Mouse (Mus musculus) forebrain, embryonic 10.5 days (tissue): Measurements from ENCODE around the gene Apol6. TPM values are rescaled to one million over a fixed set of nuclear protein-coding genes. Genes with fewer than 3 reads are reported as not detected.

ENCODE experiments used
- DNase-seq: peaks from one replicate; pipeline ENCODE4 v3.0.0-alpha.2; 2017; ENCODE audit warnings: low spot score; ENCODE audit errors: extremely low spot score
- H3K27ac ChIP-seq: fragments of 300-500 bp; sonication (generic); 2 replicates; pipeline ENCODE4 v1.5.1; 2016; ENCODE audit warnings: mild to moderate bottlenecking
- H3K27me3 ChIP-seq: fragments of 300-500 bp; sonication (generic); 2 replicates; pipeline ENCODE4 v1.6.1; 2016; ENCODE audit warnings: mild to moderate bottlenecking; ENCODE audit not compliant: poor library complexity, severe bottlenecking
- H3K36me3 ChIP-seq: fragments of 300-500 bp; sonication (generic); replicated peaks from 2 replicates; pipeline ENCODE4 v1.6.1; 2016; ENCODE audit warnings: mild to moderate bottlenecking, moderate library complexity
- H3K4me1 ChIP-seq: fragments of 300-500 bp; sonication (generic); 2 replicates; pipeline ENCODE4 v1.6.1; 2016
- H3K4me3 ChIP-seq: fragments of 300-500 bp; sonication (generic); 2 replicates; pipeline ENCODE4 v1.5.1; 2016; ENCODE audit warnings: mild to moderate bottlenecking, moderate library complexity
- H3K9me3 ChIP-seq: fragments of 300-500 bp; sonication (generic); 2 replicates; pipeline ENCODE4 v1.6.1; 2016; ENCODE audit warnings: mild to moderate bottlenecking, moderate library complexity
- WGBS: fragments of 180-500 bp; shearing (Covaris S2); methylation state at CpG from one replicate; pipeline ENCODE4 v1.1.7; 2016; 5-methylcytosine and 5-hydroxymethylcytosine counted together
- polyA plus RNA-seq: library from polyadenylated mRNA; unstranded; fragments of >200 nt; fragmentation: Nextera tagmentation; extraction: Ambion mirVana; gene quantifications from 2 replicates; pipeline ENCODE4 v1.2.1, GENCODE M21; 2016

Gene Apol6
- polyA plus RNA-seq, 1 experiment from 2014 or later, result 0.10 TPM

DNA sequence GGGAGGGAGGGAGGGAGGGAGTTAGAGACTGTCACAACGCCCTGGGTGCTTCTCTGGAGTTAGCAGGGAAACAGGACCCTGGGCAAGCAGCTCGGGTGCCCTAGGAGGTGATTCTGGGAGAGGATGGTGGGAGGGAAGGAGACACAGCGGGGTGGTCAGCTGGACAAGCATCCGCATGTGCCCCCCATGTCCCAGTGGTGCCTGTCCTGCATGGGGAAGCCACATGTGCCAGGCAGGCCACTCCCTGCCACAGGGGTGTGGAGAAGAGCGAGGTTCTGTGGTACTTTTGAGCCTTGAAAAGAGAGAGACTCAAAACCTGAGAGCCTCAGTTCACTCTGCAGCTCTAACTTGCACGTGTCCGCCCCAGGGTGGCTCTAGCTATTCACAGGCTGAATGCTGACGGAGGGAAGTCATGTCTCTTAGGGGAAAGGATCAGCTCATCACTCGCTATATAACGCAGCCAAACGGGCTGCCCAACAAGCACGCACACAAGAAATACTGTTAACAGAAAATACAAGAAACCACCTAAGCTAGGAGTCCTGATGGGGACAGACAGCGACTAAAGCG is 34.8 kb downstream of the Apol6 start:
- no peak for DNase-seq
- Histone ChIP-seq H3K9me3 (no peaks in the 10 kb centered on the region), H3K27me3 (no peaks in the 10 kb centered on the region), H3K36me3 (peaks cover 77% of the 10 kb centered on the region), H3K4me1 (peaks cover 47% of the 10 kb centered on the region), H3K4me3 (no peak overlapping the region), H3K27ac (0 out of 2 replicates have a peak overlapping the region, but pooled peaks have one; percentile 20)
- WGBS, result 67% methylated on average over 14 of the region's 14 CpGs

DNA sequence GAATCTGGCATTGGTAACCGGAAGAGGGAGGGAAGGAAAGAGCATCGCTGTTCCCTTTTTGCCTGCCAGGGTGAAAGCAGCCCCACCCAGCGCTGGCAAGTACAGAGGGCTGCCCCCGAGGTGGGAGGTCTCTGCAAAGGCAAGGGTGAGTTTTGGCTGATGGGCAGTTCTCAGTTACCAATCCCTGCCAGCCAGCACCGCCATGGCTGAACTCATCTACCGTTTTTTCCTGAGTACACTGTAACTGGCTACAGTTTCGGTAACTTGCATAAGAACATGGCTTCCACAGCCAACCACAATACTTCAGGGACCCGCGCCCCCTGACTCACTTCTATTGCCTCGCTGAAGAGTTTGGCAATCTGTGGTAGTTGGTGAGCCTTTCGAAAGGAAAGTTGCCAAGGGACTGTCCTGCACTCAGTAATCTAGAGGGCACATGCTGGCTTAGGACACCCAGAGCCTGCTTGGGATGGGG is 35.4 kb downstream of the Apol6 start:
- H3K4me1 ChIP-seq, result peaks cover 47% of the 10 kb centered on the region
- H3K27me3 ChIP-seq, result no peaks in the 10 kb centered on the region
- H3K4me3 ChIP-seq, result no peak overlapping the region
- H3K36me3 ChIP-seq, result peaks cover 82% of the 10 kb centered on the region
- no peaks in the 10 kb centered on the region for H3K9me3 ChIP-seq
- DNase-seq, result no peak
- 78% methylated on average over 11 of the region's 11 CpGs for WGBS
- no peak overlapping the region for H3K27ac ChIP-seq

DNA sequence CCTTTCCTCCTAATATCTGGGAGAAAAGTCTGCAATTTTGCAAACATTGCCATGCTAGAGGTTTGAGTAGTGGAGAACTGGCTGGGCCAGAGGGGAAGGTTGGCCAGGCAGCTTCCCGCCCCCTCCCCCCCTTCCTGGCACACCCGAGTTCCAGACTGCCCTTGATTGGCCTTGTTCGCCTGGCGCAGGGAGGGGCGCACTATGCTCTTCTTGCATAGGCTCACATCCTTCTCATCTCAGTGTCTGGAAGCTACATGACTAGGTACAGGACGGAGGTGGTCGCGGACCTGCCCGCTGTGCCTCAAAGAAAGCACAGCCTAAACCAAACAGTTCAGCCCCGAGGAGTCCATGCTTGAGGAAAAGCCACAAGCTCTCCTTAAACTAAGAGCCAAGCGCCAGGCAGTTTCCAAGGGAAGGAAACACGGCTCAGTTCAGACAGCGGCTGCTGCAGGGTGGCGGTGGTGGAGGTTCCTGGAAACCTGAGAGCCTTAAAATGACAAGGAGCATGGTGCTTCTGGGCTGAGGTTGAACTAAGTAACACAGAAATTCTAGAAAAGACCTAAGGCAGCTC is 36.2 kb downstream of the Apol6 start:
- 84% methylated on average over 14 of the region's 14 CpGs for WGBS
- H3K4me1 ChIP-seq, result peaks cover 47% of the 10 kb centered on the region
- H3K9me3 ChIP-seq, result no peaks in the 10 kb centered on the region
- peaks cover 86% of the 10 kb centered on the region for H3K36me3 ChIP-seq
- no peak overlapping the region for H3K4me3 ChIP-seq
- no peaks in the 10 kb centered on the region for H3K27me3 ChIP-seq
- no peak overlapping the region for H3K27ac ChIP-seq
- no peak for DNase-seq

GRCm38 (mm10) chr15:77081454-77081853 is 36.9 kb downstream of the Apol6 start:
- Histone ChIP-seq H3K4me3 (no peak overlapping the region), H3K36me3 (peaks cover 84% of the 10 kb centered on the region), H3K27me3 (no peaks in the 10 kb centered on the region), H3K4me1 (peaks cover 47% of the 10 kb centered on the region), H3K9me3 (no peaks in the 10 kb centered on the region), H3K27ac (no peak overlapping the region)
- WGBS, result 85% methylated on average over 5 of the region's 5 CpGs
- DNase-seq, result no peak

GRCm38 (mm10) chr15:77085818-77086217 is 41.3 kb downstream of the Apol6 start:
- Histone ChIP-seq H3K27me3 (no peaks in the 10 kb centered on the region), H3K36me3 (peaks cover 68% of the 10 kb centered on the region), H3K4me1 (peaks cover 24% of the 10 kb centered on the region), H3K4me3 (no peak overlapping the region), H3K9me3 (no peaks in the 10 kb centered on the region), H3K27ac (no peak overlapping the region)
- DNase-seq, result no peak
- 92% methylated on average over 7 of the region's 7 CpGs for WGBS

DNA sequence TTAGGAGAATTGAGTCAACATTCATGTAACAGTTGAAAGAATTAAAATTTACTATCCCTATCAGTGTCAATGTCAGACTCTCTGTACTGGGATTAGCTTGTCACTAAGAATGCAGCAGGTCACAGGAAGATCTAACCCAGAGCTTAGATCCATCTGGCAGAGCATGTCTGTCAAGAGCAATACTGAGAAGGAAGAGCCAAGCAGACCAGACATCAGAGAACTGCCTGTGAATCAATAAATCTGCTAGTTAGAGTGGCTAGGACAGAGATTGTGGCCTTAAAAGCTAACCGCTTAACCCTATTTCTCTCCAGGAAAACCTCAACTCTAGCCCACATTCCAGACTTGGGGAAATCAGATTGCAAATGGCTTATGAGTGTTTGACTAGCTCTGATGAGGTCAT is 42.0 kb downstream of the Apol6 start:
- peaks cover 66% of the 10 kb centered on the region for H3K36me3 ChIP-seq
- H3K27me3 ChIP-seq, result no peaks in the 10 kb centered on the region
- no peak for DNase-seq
- peaks cover 21% of the 10 kb centered on the region for H3K4me1 ChIP-seq
- H3K9me3 ChIP-seq, result no peaks in the 10 kb centered on the region
- H3K27ac ChIP-seq, result no peak overlapping the region
- WGBS, result 96% methylated on average over 1 of the region's 1 CpGs
- no peak overlapping the region for H3K4me3 ChIP-seq

GRCm38 (mm10) chr15:77089249-77089648 is 44.7 kb downstream of the Apol6 start:
- H3K27me3 ChIP-seq, result no peaks in the 10 kb centered on the region
- DNase-seq, result no peak
- H3K4me1 ChIP-seq, result 0 out of 2 replicates have a peak, but pooled peaks cover under 1% of the 10 kb centered on the region
- no peak overlapping the region for H3K4me3 ChIP-seq
- no peaks in the 10 kb centered on the region for H3K9me3 ChIP-seq
- WGBS, result 83% methylated on average over 11 of the region's 11 CpGs
- peaks cover 59% of the 10 kb centered on the region for H3K36me3 ChIP-seq
- H3K27ac ChIP-seq, result no peak overlapping the region

GRCm38 (mm10) chr15:77090531-77090930 is 46.0 kb downstream of the Apol6 start:
- 90% methylated on average over 5 of the region's 5 CpGs for WGBS
- Histone ChIP-seq H3K36me3 (peaks cover 57% of the 10 kb centered on the region), H3K4me3 (no peak overlapping the region), H3K27me3 (no peaks in the 10 kb centered on the region), H3K9me3 (no peaks in the 10 kb centered on the region), H3K4me1 (no peaks in the 10 kb centered on the region), H3K27ac (no peak overlapping the region)
- no peak for DNase-seq

DNA sequence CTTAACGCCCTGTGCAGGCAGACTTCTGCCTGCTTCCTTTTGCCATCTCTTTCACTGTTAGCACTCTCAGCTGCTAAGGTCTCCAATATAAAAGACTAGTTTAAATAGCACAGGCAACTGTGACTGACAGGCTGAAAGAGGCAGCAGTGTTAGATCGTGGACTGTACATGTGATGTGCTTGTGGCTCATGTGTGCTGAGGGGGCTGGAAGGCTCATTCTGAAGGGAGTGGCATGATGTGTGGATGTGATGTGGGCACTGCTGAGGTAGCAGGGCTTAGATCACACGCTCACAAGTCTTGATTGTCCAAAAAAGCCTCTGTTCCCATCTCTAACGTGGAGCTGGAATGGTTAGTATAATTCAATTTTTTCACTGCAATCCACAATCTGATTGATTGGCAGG is 46.9 kb downstream of the Apol6 start:
- no peaks in the 10 kb centered on the region for H3K9me3 ChIP-seq
- DNase-seq, result no peak
- peaks cover 58% of the 10 kb centered on the region for H3K36me3 ChIP-seq

DNA sequence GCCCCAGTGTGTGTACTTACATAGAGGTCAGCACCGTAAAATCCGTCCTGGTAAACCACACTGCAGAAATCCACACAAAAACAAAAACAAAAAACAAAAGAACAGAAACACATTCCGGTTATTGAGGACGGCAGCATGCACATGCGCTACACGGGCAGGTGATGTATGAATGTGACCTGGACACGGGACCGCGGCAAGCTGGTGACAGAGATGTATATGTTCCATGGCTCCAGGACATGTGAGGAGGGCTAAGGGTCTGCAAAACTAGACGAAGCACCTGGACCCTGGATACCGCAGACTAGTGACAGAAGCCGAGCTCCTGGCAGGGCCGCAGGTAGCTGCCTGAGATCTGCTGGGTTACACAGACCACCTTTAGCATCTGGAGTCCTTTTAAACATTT is 49.9 kb downstream of the Apol6 start:
- WGBS, result 96% methylated on average over 13 of the region's 13 CpGs
- H3K27me3 ChIP-seq, result no peaks in the 10 kb centered on the region
- peaks cover 68% of the 10 kb centered on the region for H3K36me3 ChIP-seq
- no peak overlapping the region for H3K4me3 ChIP-seq
- H3K27ac ChIP-seq, result no peak overlapping the region
- no peaks in the 10 kb centered on the region for H3K9me3 ChIP-seq
- H3K4me1 ChIP-seq, result no peaks in the 10 kb centered on the region
- no peak for DNase-seq

More for the DNA sequence above, 46.9 kb downstream of the Apol6 start:
- Histone ChIP-seq H3K4me3 (no peak overlapping the region), H3K27me3 (no peaks in the 10 kb centered on the region), H3K4me1 (no peaks in the 10 kb centered on the region), H3K27ac (no peak overlapping the region)
- 92% methylated on average over 4 of the region's 4 CpGs for WGBS

DNA sequence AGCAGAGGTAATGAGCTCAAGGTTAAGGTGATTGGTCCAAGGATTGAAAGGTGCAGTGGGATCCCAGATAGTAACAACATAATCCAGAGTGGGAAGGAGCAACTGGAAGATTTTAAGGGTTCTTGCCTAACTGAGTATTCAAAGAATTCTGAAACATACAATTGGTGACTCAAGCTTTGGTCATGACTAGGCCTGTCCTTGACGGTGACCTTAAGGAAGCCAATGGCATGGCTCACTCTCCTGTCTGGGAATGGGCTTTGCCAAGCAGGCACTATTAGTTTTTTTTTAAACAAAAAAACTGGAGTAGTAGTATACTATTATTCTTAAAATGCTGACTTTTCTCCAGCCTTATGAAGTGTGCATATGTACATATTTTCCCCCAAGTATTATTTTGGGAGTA is 50.7 kb downstream of the Apol6 start:
- no peaks in the 10 kb centered on the region for H3K4me1 ChIP-seq
- DNase-seq, result no peak
- H3K9me3 ChIP-seq, result no peaks in the 10 kb centered on the region
- no peaks in the 10 kb centered on the region for H3K27me3 ChIP-seq
- H3K36me3 ChIP-seq, result peaks cover 70% of the 10 kb centered on the region
- no peak overlapping the region for H3K4me3 ChIP-seq
- 92% methylated on average over 1 of the region's 1 CpGs for WGBS
- H3K27ac ChIP-seq, result no peak overlapping the region

GRCm38 (mm10) chr15:77097358-77097757 is 52.8 kb downstream of the Apol6 start:
- Histone ChIP-seq H3K27me3 (no peaks in the 10 kb centered on the region), H3K27ac (no peak overlapping the region), H3K4me1 (no peaks in the 10 kb centered on the region), H3K4me3 (no peak overlapping the region), H3K36me3 (peaks cover 75% of the 10 kb centered on the region), H3K9me3 (no peaks in the 10 kb centered on the region)
- 86% methylated on average over 6 of the region's 6 CpGs for WGBS
- DNase-seq, result no peak

- Histone ChIP-seq H3K4me3 (no peak overlapping the region), H3K27ac (no peak overlapping the region), H3K9me3 (no peaks in the 10 kb centered on the region), H3K36me3 (peaks cover 64% of the 10 kb centered on the region), H3K27me3 (no peaks in the 10 kb centered on the region), H3K4me1 (peaks cover 8% of the 10 kb centered on the region)
- WGBS, result 77% methylated on average over 3 of the region's 3 CpGs
- DNase-seq, result no peak
These were observed 55.2 kb downstream of the Apol6 start for GRCm38 (mm10) chr15:77099756-77100155.
